Mouse (Mus musculus) heart, adult 18-20 months (tissue): ENCODE results near the gene Olfr1196. TPM values are rescaled to one million over a fixed set of nuclear protein-coding genes. Genes with fewer than 3 reads are reported as not detected.
"Not testable (repeated sequence)": the region's sequence is repeated elsewhere in the genome, so short reads cannot be mapped to it uniquely, and the experiment has no call there.

Experiments used
- DNase-seq, 2 experiments: peaks; one replicate each; pipeline ENCODE4 v3.0.0; 2021 to 2022; ENCODE audit warnings: mixed read lengths in 1 of 2
- long read RNA-seq, 2 experiments: library from polyadenylated mRNA; stranded (forward); transcript quantifications; one replicate each; pipeline ENCODE4 v2.0.0; 2021
- total RNA-seq, 2 experiments: library from RNA; stranded (reverse); gene quantifications; 2 replicates each; pipeline ENCODE4 v1.2.3; 2021

Gene Olfr1196
- not detected for total RNA-seq
- long read RNA-seq, experiment 1, result 0 reads
- long read RNA-seq, experiment 2, result 0 reads

DNA sequence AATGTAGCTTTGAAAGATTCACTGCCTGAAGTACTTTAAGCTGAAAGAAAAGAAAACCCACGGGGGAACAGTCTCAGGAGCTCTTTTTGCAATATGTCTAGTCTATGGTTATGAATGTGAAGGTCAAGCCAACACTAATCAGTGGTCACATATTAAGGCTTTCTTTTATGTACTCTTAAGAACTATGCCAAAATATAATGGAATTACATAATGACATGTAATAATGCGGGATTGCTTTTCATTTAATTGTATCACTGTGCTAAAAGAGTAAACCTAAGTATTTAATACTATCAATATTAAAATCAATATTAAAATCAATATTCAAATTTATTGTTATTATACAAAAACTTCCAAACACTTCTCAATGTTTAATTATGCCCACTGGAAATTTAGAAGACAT lies at the start of gene Olfr1196:
Gene Olfr1196 (minus strand): TSS at position 101 of the 400 bp plus-strand sequence.
- no peak for DNase-seq

DNA sequence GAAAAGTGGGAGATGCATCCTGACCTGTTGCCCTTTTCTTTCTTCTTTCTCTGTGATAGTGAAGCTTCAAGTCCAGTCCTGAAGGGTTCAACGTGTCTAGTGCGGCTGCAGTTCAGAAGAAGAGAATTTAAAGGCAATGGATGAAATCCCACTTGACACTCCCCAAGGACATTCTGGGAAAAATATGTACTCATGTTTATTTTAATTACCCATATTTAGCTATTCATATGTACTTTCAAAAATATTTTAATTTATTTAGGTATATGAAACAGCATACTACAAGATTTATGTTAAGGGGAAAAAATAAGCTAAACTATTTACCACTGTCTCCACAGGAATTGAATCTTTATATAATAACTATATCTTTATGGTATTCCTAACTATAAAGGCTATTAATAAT lies 46.9 kb upstream of the Olfr1196 start, which contains the start of gene Olfr1198:
Gene Olfr1198 (minus strand): TSS at position 101 of the 400 bp plus-strand sequence.
- DNase-seq, result no peak

DNA sequence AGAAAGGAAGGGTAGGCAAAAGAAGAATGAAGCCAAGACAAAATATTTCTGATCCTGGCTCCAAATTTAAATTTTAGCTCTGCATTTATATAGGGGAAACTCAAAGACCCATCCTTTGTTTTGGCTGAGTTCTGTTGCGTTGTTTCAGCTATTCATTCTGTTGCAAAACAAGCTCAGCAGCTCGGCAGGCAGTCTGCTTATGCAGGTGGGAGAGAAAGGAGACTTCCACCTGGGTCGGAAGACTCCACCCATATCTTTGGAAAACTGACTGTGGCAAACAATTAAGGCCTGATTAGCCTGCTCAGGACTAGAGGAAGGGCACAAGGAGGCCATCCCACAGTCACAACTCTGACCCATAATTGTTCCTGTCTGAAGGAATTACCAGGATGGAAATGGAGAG lies 39.0 kb upstream of the Olfr1196 start:
- DNase-seq, result no peak

DNA sequence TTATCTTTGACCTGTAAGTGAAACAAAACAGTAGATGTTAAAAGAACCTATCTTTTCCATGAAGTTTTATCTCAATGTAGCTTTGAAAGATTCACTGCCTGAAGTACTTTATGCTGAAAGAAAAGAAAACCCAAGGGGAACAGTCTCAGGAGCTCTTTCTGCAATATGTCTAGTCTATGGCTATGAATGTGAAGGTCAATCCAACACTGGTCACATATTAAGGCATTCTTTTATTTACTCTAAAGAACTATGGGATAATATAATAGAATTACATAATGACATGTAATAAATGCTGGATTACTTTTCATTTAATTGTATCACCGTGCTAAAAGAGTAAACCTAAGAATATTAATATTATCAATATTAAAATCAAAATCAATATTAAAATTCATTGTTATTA lies 27.9 kb upstream of the Olfr1196 start, which contains the start of gene Olfr1197:
Gene Olfr1197 (minus strand): TSS at position 101 of the 400 bp plus-strand sequence.
- no peak for DNase-seq

DNA sequence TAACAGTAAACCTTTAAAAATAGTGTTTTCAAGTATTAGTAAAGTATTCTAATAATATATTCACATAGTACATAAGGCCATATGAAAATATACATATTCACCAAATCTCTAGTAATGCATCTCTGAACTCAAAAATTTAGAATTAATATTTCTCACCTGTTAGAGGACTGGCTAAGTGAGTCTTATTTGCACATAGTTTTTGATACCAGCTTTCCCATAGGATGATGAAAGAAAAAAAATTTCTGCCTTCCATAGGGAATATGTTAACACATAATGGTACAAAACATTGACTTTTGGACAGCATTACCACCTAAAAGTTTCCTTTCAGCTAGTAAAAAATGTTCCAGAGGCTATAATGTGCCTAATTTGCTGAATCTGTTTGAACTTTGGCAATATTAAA lies 15.3 kb downstream of the Olfr1196 start, which contains the start of gene Olfr1195:
Gene Olfr1195 (minus strand): TSS at position 101 of the 400 bp plus-strand sequence.
- no peak for DNase-seq

DNA sequence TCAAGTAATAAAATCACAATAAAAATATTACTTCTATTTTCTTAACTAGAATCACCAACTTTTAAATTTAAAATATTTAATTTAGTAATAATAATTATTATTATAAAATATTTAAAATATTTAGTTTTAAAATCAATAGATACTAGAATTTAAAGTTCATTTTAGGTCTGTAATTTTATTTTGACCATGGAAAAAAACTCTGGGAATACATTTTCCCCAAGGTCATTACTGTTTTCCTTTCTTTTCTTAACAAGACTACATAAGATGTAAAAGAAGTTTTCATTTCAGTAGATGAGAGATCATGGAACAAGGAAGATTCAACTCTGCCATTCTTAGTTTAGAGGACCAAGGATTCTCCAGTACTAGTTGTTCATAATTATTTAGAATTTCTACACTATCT lies 29.1 kb downstream of the Olfr1196 start, which contains the start of gene Olfr1193:
Gene Olfr1193 (plus strand): TSS at position 301 of the 400 bp plus-strand sequence.
- DNase-seq, result not testable (repeated sequence)

DNA sequence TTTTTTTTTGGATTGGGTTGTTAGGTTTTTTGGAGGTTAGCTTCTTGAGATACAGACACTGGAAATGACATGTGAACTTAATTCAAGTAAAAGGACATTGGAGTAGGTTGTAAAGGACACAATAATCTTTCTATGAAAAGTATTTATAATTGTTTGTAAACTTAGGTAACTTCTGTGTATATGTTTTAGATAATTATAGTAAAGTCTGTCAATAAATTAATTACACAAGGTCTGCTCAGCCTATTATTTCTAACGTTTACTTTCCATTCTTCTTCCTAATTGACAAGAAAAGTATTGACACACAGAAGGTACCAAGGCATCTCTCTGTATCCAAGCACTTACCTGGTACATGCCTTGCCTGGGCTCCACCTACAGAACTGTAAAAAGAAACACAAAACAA lies 56.2 kb downstream of the Olfr1196 start, which contains the start of gene Olfr1192-ps1:
Gene Olfr1192-ps1 (plus strand): TSS at position 301 of the 400 bp plus-strand sequence.
- DNase-seq, result no peak

Other genes starting within 250 kb of the Olfr1196 start
- not detected for gene Olfr1183, start 249.7 kb downstream of the Olfr1196 start, total RNA-seq
- gene Olfr1184, start 221.0 kb downstream of the Olfr1196 start, total RNA-seq, result not detected
- not detected for gene Olfr1185-ps1, start 211.3 kb downstream of the Olfr1196 start, total RNA-seq
- not detected for gene Olfr1186, start 186.0 kb downstream of the Olfr1196 start, total RNA-seq
- gene Olfr1188, start 147.7 kb downstream of the Olfr1196 start, total RNA-seq, result not detected
- gene Olfr1189, start 118.1 kb downstream of the Olfr1196 start, total RNA-seq, result not detected
- not detected for gene Olfr1191-ps1, start 64.1 kb downstream of the Olfr1196 start, total RNA-seq
- gene Olfr1192-ps1, start 56.1 kb downstream of the Olfr1196 start, total RNA-seq, result not detected
- not detected for gene Olfr1193, start 29.0 kb downstream of the Olfr1196 start, total RNA-seq
- gene Olfr1195, start 15.4 kb downstream of the Olfr1196 start, total RNA-seq, result not detected
- not detected for gene Olfr1197, start 27.8 kb upstream of the Olfr1196 start, total RNA-seq
- not detected for gene Olfr1198, start 46.8 kb upstream of the Olfr1196 start, total RNA-seq
- gene Olfr1199, start 55.9 kb upstream of the Olfr1196 start, total RNA-seq, result not detected
- not detected for gene Olfr1200, start 65.9 kb upstream of the Olfr1196 start, total RNA-seq
- not detected for gene Olfr1201, start 88.4 kb upstream of the Olfr1196 start, total RNA-seq
- gene Olfr1202, start 109.9 kb upstream of the Olfr1196 start, total RNA-seq, result not detected
- gene Olfr1205, start 125.1 kb upstream of the Olfr1196 start, total RNA-seq, result not detected
- not detected for gene Olfr1204, start 144.7 kb upstream of the Olfr1196 start, total RNA-seq
- gene Olfr1206, start 158.6 kb upstream of the Olfr1196 start, total RNA-seq, result not detected
- not detected for gene Olfr1208, start 197.7 kb upstream of the Olfr1196 start, total RNA-seq
- gene Olfr1209, start 210.6 kb upstream of the Olfr1196 start, total RNA-seq, result not detected
- gene Olfr1211, start 233.5 kb upstream of the Olfr1196 start, total RNA-seq, result not detected
- gene Olfr1212, start 249.4 kb upstream of the Olfr1196 start, total RNA-seq, result not detected